Mouse (Mus musculus): ENCODE results near the gene Fuca1.

Fuca1 gene

DNA sequence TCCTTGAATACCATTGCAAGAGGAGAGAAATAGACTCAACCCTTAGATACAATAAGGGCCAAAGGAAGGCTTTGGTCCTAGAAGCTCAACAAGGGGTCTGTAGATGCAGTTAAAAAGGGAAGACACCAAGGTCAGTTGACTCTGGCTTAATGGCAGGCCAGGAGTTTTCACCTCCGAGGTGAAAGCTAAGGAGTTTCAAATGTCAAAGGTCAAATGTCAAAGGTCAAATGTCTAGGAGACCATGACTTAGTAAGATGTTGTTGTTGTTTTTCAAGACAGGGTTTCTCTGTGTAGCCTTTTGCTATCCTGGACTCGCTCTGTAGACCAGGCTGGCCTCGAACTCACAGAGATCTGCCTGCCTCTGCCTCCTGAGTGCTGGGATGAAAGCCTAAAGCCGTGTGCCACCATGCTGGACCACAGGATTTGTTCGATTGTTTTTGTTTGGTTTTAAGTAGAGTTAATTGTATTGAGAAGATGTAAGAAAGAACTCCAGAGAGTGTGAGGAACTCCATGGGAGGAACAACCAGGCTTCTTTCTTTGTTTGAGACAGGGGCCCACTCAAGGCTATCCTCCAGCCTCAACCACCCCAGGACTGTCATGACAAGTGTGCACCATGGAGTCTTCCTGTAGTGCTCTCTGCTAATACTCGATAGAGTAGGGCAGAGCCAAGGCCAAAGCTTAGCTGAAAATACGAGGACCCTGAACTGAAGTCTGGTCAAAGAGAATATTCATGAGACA, 31.2 kb upstream of the Fuca1 start:
- DNase-seq (ENCODE audit: low read depth, low spot score) = no peak

DNA sequence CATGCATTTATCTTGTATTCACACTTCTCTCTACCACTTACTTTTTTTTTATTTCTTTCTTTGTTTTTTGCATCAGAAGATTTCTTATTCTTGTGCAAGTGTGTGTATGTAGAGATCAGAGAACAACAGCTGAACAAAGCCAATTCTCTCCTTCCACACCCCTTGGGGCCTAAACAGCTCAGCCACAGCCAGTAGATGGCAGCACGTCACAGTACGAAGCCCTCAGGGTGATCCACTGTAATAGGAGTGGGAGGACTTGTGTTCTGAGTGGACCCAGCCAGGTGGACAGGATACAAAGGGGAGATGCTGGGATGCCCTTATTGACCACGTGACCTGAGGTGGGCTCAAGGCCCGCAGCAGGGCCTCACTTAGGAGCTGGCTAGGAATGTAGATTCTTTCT, 30.7 kb upstream of the Fuca1 start:
- peak; percentile 61 for DNase-seq (ENCODE audit: low read depth, low spot score)

DNA sequence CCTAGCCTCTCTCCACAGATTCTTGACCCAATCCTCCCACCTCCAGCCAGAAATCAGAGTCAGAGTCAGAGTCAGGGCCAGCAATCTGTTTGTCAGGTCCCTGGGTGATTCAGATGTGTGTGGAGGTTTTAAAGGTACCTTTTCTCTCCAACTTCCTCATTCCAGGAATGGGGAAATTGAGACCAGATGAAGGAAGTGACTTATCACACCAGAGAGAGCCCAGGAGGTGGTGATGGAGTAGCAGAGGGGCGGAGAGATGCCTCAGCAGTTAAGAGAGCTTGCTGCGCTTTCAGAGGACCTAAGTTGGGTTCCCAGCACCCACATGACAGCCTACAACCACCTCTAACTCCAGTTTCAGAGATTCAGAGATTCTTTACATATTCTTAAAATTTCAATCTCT, 29.0 kb upstream of the Fuca1 start:
- no peak for DNase-seq (ENCODE audit: low read depth, low spot score)

DNA sequence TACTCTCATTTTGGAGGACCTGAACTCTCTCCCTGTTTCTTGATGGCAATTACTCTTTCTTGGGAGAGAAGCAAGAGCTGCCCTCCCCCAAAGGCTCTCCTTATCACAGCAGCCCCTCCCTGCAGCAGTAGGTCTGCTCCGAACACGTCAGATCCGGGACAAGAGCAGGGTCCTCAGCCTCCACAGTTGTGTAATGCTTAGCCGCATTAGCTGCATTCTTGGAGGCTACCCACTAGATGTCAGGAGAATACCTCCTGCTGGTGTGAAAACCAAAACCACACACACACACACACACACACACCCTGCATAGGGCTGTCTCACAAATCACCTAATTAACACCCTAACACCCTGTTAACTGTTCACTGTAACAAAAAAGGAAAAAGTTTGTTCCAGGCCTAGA, 27.7 kb upstream of the Fuca1 start:
- no peak for DNase-seq (ENCODE audit: low read depth, low spot score)

DNA sequence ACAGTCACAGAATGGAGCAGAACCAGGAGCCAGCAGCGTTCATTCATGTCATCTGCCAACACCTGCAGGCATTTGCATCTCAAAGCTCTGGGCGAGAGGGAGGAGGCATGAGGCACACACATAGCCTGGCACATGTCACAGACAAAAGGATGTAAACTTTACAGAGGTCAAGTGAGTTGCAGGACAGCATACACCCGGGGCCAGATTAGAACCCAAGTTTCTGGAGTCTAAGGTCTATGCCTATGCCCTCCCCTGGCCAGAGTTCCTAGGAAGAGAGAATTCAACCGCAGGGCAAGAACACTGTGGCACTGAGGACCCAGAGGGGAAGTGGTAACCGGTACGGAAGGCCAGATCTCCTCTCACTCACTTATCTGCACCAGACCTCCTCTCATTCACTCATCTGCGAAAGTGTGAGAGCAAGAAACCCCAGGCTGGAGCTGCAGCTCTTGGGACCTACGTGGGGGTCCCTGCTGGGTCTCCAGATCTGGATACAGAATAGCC, 25.4 kb upstream of the Fuca1 start, which contains the start of gene Cnr2:
TSS of gene Cnr2 (plus strand) at position 324 of the 501 bp plus-strand sequence.
- no peak for DNase-seq (ENCODE audit: low read depth, low spot score)

DNA sequence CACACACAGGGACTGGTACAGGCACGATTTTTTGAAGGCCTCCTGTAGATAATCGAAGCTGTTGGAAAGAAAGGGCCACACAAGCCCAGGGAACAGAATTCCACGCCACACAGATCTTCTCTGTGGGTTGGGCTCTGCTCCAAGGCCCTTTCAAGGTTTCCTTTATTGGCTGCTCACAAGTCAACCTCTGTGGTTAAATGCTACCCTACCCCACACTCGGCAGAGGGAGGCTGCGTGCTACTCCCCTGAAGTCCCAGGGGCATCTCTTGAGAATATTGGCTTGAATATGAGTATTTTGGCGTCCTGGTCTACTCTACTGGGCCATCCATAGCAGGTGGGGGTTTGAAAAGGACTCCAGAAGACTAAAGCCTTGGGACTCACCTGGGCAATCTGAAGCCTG, 24.4 kb upstream of the Fuca1 start:
- no peak for DNase-seq (ENCODE audit: low read depth, low spot score)

DNA sequence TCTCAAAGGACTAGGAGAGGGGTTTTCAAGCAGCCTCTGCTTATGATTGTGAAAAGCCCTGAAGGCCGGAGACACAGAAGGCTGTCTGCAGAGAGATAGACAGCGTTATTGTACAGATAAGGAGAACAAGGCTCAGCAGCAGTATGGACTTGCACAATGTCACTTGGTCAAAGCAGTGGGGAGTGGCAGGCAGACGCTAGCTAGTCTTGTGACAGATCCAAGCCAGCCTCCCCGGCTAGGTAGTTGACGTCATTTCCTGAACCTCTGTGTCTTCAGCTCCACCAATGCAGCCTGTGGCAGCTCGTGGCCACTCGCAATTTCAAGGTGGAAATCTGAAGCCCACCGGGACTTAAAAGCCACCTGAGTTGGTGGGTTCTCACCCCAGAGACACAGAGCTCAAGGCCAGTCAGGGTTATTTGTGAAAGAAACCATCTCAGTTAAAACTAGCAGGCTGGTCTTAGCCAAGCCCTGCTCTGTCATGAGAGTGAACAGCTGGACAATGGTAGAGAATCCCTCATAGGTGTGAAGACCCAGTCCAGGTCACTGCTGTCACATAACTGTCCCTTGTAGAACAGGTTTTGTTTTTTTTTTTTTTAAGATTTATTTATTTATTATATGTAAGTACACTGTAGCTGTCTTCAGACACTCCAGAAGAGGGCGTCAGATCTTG, 22.0 kb upstream of the Fuca1 start:
- DNase-seq (ENCODE audit: low read depth, low spot score) = no peak

DNA sequence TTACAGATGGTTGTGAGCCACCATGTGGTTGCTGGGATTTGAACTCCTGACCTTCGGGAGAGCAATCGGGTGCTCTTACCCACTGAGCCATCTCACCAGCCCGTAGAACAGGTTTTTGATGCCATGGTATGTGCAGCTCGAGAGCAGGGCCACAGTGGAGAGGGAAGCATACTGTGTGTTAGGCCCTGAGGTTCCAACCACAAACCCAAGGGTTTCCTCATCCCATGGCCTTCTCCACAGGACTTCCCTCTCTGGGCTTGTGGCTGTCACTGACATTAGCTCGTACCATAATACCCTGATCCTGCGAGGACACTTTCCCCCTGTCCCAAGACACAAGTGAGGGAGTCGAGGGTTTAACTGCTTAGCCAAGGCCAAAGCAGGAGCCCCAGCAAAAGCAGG, 21.5 kb upstream of the Fuca1 start:
- DNase-seq (ENCODE audit: low read depth, low spot score) = no peak

DNA sequence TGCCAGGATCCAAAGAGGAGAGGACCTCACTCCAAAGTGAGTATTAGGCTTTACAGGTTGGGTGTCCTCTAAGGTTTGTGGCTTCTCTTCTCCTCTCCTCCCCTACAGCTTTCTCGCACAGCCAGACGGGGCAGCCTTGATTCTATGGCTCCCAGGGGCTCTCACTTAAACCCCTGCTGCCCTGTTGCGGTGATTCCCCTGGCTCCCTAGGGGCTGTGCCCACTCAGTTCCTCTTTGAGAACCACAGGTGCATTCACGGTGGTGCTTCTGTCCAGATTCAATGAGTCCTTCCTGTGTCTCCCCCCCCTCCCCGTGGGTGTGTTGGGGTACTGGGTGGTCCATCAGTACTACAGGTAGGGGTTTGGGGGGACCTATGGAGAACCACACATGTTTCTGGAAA, 20.5 kb upstream of the Fuca1 start:
- no peak for DNase-seq (ENCODE audit: low read depth, low spot score)

DNA sequence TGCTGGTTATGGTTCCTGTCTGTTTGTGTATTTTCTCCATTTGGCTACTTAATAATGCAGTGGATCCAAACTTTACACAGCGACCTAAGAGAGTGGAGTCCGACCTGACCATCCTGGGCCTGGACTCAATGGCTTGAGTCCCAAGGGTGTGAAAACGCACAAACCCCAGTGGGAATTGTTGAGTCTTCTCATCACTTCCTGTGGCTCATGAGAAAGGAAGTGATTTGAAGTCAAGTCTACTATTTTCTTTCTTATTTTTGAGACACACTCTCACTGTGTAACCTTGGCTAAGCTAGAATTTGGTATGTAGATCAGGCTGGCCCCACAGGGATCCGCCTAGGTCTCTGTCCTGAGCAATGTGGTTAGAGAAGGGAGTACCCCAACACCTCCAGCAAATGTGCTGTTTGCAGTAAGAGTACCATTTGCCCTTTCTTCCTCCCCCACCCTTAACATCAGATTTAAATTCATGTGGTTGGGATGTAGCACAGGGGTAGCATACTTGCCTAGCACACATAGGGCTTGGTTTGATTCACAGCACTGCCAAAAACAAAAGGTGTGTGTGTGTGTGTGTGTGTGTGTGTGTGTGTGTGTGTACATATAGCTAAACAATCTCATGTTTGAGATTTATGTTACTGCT, 17.8 kb upstream of the Fuca1 start:
- DNase-seq (ENCODE audit: low read depth, low spot score) = no peak

DNA sequence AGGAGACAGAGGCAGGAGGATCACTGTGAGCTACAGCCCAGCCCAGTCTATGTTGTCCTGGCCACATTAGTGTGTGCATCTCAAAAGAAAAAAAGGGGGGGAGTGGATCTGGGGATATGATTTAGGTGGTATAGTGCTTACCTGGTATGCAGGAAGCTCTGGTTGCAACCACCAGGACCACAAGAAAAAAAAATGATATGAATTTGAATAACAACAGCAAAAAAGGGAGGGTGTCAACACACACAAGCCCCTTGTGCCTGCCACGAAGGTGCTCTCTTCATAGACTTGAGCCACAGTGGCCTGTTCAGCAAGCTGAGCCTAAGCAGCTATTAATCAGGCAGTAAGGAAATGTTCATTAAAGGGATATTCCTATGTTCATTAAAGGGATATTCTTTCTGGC, 15.7 kb upstream of the Fuca1 start:
- no peak for DNase-seq (ENCODE audit: low read depth, low spot score)

DNA sequence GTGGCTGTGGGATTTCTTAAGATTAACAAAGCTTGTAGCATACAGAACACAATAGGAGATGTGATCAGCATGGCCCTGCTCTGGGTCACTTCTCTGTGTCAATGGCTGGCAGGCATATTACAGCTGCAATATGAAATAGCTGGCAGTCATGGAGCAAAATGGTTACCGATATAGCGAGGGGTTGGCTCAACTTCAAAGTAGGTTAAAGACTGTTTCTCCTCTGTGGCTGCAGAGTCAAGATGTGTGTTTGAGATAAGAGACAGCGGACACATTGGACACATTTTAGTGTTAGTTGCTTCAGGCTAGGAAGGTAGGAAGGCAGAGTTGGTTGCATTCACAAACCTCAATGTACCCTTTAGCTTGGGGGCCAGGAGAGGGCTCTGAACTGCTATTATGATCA, 13.9 kb upstream of the Fuca1 start:
- DNase-seq (ENCODE audit: low read depth, low spot score) = no peak

DNA sequence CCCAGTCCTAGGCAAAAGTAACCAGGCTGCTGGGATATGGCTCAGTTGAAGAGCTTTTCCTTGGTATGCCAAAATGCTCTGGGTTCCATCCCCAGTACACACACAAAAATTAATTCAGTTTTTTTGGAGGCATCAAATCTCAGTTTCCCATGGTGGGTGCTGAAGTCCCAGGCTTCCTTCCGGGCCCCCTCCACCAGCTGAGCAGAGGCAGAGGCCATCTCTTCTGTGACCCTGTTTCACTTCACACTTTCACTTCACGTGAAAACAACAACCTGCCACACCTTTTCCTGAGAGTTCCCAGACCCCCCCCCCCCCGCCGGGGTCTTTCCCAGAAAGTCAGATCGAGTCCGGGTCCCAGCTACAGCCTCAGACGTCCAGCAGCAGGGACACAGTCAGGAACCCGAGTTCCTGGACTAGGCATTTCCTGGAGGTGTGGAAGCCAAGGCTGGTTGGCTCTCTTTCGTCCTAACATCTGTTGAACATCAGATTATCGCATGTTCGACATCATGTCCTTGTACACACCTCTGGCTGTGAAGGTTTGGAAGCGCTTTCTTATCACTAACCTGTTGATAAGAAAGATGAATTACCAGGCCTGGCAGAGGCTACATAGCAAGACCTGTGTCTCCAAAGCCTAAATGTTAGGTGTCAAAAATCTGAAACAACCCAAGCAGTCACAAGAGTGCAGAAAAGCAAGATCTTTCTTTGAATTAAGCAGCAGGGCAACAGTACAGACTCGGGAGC, 11.0 kb upstream of the Fuca1 start:
- DNase-seq (ENCODE audit: low read depth, low spot score) = no peak

DNA sequence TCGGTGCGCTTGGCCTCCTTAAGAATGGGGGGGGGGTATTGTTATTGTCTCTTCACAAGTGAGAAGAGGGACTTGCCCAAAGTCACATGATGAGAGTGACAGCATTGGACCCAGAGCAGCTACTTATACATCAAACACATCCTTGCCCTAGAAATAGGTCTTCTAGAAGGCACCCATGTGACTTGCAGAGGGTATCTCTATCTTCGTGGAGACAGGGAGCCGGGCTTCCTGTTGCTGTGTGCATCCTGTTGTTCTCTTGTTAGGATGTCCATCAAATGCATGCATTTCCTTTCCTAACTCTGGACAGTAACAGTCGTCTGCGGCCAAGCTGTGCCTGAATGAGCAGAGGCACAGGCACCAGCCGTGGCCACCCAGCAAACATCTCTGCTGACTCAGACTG, 9.0 kb upstream of the Fuca1 start:
- DNase-seq (ENCODE audit: low read depth, low spot score) = no peak

DNA sequence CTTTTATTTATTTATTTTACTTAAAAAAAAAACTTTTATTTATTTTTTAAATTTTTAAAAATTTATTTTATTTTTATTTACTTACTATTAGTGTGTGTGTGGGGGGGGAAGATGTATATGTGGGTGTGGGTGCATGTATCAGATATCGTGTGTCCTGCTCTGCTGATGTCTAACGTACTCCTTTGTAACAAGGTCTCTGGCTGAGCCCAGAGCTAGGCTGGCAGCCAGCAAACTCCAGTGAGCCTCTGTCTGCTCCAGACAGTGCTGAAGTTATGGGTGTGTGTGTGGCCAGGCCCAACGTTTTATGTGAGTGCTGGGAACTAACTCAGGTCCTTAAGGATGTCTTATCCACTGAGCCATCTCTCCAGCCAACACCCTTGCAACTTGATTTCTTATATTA, 8.4 kb upstream of the Fuca1 start:
- DNase-seq (ENCODE audit: low read depth, low spot score) = no peak

DNA sequence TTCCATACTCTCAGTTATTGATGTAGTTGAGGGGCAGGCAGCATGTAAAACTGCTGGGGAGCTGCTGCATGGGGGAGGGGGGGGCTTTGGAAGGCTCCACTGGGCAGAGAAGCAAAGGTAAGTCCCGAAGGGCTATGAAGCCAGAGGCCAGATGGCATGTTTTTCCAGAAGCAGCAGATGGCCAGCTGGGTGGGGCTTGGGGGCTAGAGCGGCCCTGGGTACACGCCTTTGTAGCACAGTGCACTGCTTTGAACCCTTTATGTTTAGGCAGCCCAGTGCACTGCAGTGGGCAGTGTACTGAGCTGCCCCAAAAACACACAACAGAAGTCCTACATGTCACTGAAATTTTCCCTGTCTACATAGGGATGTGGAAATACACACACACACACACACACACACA, 7.7 kb upstream of the Fuca1 start:
- DNase-seq (ENCODE audit: low read depth, low spot score) = no peak

DNA sequence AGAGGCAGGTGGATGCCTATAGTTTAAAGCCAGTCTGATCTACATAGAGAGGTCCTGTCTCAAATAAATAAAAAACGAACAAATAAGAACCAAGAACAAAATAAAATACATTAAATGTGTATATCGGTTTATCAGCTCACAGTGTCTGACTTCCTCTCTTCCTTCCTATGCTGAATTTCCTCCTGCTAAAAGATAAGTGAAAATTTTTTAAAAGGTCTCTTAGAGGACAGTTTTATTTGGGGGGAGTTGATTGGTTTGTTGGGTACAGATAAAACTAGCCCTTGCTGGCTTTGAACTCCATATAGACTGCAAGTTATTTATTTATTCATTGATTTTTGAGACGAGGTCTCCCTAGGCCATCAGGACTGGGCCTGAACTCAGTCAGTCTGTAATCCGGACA, 7.1 kb upstream of the Fuca1 start:
- DNase-seq (ENCODE audit: low read depth, low spot score) = no peak

DNA sequence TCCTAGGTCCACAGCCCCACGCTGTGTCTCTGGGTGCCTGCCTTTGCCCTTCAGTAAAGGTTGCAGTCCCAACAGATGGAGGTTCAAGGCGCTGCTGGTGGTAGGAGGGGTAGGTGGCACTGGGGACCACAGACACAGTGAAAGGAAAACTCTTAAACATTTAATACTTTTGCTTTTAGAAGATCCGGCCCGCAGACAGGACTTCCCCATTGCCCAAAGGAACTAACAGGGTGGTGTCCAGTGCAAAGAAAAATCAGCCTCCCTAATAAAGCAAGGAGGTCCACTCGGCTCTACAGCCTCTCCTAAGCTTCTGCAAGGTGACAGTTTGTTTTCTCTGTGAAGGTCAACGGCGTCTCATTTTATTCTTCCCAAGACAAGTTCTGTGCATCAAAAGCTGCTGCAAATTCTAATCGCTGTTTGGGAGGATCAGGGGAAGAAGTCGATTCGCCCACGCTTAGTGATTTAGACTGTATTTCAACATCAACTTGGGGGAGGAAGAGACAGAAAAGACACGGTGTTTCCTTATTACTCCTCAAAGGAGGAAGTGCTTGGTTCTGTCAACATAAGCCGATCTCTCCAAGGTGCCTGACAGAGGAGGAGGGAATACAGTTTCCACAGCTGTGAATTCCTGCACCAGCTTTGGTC, 1.8 kb upstream of the Fuca1 start:
- DNase-seq (ENCODE audit: low read depth, low spot score) = no peak

DNA sequence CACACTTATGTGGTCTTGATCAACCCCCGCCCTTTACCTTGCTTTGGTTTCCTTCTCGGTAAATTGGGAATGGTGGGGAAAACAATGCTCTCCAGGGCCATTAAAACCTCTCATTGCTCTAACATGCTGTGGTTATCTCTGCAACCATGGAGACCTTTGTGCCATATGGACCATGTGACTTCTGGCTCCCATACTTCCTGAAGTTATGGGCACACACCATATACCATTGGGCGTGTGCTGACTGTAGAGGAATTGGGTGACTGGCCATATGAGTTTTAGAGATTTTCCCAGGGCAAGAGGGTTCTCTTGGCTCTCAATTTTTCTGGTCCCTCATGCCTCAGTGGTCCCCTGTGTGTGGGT, 1.3 kb upstream of the Fuca1 start:
- DNase-seq (ENCODE audit: low read depth, low spot score) = no peak

DNA sequence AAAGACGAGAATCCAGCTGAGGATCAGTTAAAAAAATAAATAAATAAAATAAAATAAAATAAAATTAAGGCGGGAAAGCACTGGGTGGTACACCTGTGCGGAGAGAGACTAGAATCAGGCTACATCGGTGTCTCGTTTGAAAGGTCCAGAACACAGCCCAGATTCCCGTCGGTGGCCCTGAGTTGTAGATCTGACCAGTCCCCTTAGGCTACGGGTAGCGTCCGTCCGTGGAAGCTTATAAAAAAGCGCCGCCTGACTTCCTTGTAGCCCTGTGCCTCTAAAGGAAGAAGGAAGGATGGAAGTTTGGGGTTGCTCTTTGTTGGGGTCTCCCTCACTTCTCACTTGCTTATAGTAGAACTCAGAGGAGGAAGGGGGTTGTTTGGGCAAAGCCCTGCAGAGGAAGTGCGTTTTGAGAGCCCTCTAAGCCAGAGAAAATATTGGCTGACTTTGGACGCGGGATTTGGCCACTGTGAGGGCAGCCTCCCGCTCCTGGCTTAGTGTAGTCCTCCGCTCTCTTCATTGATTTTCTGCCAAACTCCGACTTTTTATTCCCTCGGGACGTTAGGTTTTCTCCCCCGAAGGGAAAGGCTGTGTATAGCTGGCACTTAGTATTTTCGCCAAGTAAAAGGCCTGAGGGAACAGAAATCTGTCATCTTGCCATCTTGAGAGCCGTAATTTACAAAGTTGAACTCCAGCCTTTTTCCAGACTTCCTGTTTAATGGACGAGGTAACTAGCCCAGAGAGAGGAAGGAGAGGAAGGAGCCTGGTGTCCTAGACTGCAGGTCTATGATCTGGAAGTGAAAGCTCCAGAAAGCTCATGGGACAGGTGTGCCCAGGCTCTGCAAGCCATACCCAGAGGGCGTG, 954 bp downstream of the Fuca1 start:
- DNase-seq (ENCODE audit: low read depth, low spot score) = no peak

DNA sequence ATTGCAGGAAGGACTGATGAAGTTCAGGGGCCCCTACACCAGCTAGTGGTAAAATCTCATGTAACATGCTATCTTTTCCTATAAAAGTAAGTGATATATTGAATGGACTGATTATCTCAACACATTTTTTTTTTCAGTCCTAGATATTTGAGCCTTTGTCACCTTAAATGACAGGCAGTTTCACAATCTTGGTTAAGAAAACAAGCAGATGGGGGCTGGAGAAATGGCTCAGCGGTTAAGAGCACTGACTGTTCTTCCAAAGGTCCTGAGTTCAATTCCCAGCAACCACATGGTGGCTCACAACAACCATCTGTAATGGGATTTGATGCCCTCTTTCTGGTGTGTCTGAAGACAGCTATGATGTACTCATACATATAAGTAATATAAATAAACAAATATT, 1.7 kb downstream of the Fuca1 start:
- DNase-seq (ENCODE audit: low read depth, low spot score) = no peak

Measured in skeletal muscle tissue, adult 2 months (tissue).